Mouse (Mus musculus): Measurements from ENCODE around the gene Lmx1b.

DNA sequence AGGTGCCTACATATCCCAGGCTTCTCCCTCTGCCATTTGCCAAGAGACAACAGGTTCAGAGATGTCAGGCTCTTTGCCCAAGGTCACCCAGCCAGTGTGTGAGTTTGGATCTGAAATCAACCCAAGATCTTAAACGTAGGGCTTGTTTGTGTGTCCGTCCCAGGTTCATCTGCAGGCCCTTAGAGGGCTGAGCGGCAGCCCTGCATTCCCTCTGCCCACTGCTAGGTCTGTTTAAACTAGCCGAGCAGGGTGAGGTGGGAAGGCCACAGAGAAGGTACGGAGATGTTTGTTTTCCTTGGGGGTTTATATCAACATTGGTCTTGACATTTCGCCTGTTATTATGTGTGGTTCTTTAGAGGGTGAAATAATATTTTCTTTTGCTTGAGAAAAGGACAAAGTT, 28.4 kb upstream of the Lmx1b start:
- no peak for TF ChIP-seq GATA1 (IDR thresholded peaks at IDR 0.05; ENCODE audit: borderline replicate concordance, low read length)
- TF ChIP-seq FLI1 (IDR thresholded peaks at IDR 0.05; ENCODE audit: low read length), result no peak

Data from megakaryocyte, embryonic 14.5 days (primary cell).